Mouse (Mus musculus): ENCODE results near the gene Nudt22.

GRCm38 (mm10) chr19:6974211-6975205 is 21.4 kb downstream of the Nudt22 start, which contains the start of gene Ppp1r14b:
- TF ChIP-seq POLR2A (IDR thresholded peaks at IDR 0.05; ENCODE audit: insufficient read depth, low read length) (peak; percentile 31), EP300 (IDR thresholded peaks at IDR 0.05; ENCODE audit: insufficient read depth, low read depth, low read length) (0 out of 2 replicates have a peak, but pooled peaks have one; percentile 41), CTCF (IDR thresholded peaks at IDR 0.05; ENCODE audit: low read depth, low read length) (no peak)
